Comparison of ENCODE assay signal across 9 mouse cellular contexts in genomic region chr7:144696764-144697704, GRCm38 (mm10). TPM values are rescaled to one million over a fixed set of nuclear protein-coding genes. Genes with fewer than 3 reads are reported as not detected.
DNase-seq lines count a peak whose midpoint lies in the region; ATAC-seq and TF ChIP-seq lines count a peak whose summit lies in the region.
"Had no signal": no experiment of that assay in that cellular context is flagged by ENCODE, and none has a peak within 500 bp of the region (broad histone marks: within the 10 kb centered on the region; RNA-seq: fewer than 3 reads in every experiment).

No protein-coding gene starts in this region.

- TF ChIP-seq POLR2A in kidney, adult 2 months (IDR thresholded peaks at IDR 0.05; ENCODE audit: low read depth, low read length) = no peak

- DNase-seq in kidney, adult 2 months = peak; percentile 9
- no peak for DNase-seq in kidney, postnatal 10 days
- DNase-seq in NIH3T3 (ENCODE audit: low read depth) = peak; percentile 14
- peak; percentile 90 for DNase-seq in gonadal fat pad, adult 2 months (ENCODE audit: low read depth)
- DNase-seq in mesoderm, embryonic 11.5 days (ENCODE audit: low read depth, low spot score) = peak; percentile 56
- no peak for DNase-seq in frontal cortex, adult 2 months (ENCODE audit: extremely low spot score in 1 of 2, low spot score in 1 of 2)
- no peak for DNase-seq in left cerebral cortex, postnatal 25 days (ENCODE audit: low spot score in 2 of 2)

- no peaks in the 10 kb centered on the region for H3K4me1 ChIP-seq in kidney, adult 2 months (ENCODE audit: control insufficient read depth, insufficient read depth, low read length)
- no peaks in the 10 kb centered on the region for H3K4me1 ChIP-seq in forebrain, embryonic 15.5 days

- intact Hi-C loops in left cerebral cortex, postnatal 25 days (cut with DNase I) = no loop called here

- no peaks in the 10 kb centered on the region for H3K9me3 ChIP-seq in forebrain, embryonic 15.5 days

- H3K36me3 ChIP-seq in kidney, adult 2 months (ENCODE audit: control insufficient read depth, insufficient read depth, low read length) = no peaks in the 10 kb centered on the region
- no peaks in the 10 kb centered on the region for H3K36me3 ChIP-seq in forebrain, embryonic 15.5 days

- peak; percentile 74 for TF ChIP-seq CTCF in kidney, adult 2 months (conservative IDR thresholded peaks at IDR 0.05; ENCODE audit: insufficient read depth, insufficient read length, low read depth, low read length)

- no peak overlapping the region for H3K27ac ChIP-seq in kidney, adult 2 months (ENCODE audit: insufficient read depth, low read depth, low read length)
- H3K27ac ChIP-seq in forebrain, embryonic 15.5 days (replicated peaks) = no peak overlapping the region

- H3K27me3 ChIP-seq in kidney, adult 2 months (replicated peaks; ENCODE audit: control insufficient read depth, insufficient read depth, low read length) = no peaks in the 10 kb centered on the region
- no peaks in the 10 kb centered on the region for H3K27me3 ChIP-seq in forebrain, embryonic 15.5 days

- no peak overlapping the region for H3K9ac ChIP-seq in forebrain, embryonic 15.5 days (replicated peaks)

- no peak for ATAC-seq in forebrain, embryonic 15.5 days (replicated peaks)

- WGBS in kidney, adult 2 months = 82% methylated on average over 7 of the region's 7 CpGs
- 80% methylated on average over 7 of the region's 7 CpGs for WGBS in forebrain, embryonic 15.5 days

- no peak overlapping the region for H3K4me2 ChIP-seq in forebrain, embryonic 15.5 days (replicated peaks)

- H3K4me3 ChIP-seq in kidney, adult 2 months (ENCODE audit: insufficient read depth, low read depth, low read length) = no peak overlapping the region
- no peak overlapping the region for H3K4me3 ChIP-seq in forebrain, embryonic 15.5 days
- H3K4me3 ChIP-seq: erythroblast, embryonic 14.5 days had no signal

RNA-seq across cellular contexts. Expression of gene Ano1, which starts 54.7 kb away (rescaled TPM):
- 10.0 and 14.7 TPM in 2 replicates for polyA plus RNA-seq in kidney, adult 2 months (2012; rRNA removed)
- polyA plus RNA-seq in gonadal fat pad, adult 2 months (2012; rRNA removed) = 112 and 115 TPM in 2 replicates
- polyA plus RNA-seq in frontal cortex, adult 2 months (2012; rRNA removed) = 5.3 and 8.9 TPM in 2 replicates
- 7.5 and 7.8 TPM in 2 replicates for polyA plus RNA-seq in forebrain, embryonic 15.5 days (2015; fragmentation: Nextera tagmentation; extraction: Ambion mirVana)
- 1 to 10 TPM; 2.8 to 2.9 TPM for total RNA-seq in left cerebral cortex, postnatal 25 days (2021)

Comparison
In these comparisons a context has a peak if more than half of its experiments do, and no peak if none do; other contexts are left out.
1. DNase-seq: peak in kidney, adult 2 months (single experiment), NIH3T3 (single experiment), gonadal fat pad, adult 2 months (single experiment) and mesoderm, embryonic 11.5 days (single experiment); none in kidney, postnatal 10 days (single experiment), frontal cortex, adult 2 months (0 of 2) and left cerebral cortex, postnatal 25 days (0 of 2).